Mouse (Mus musculus): ENCODE measurements around the gene Cxcl14. TPM values are rescaled to one million over a fixed set of nuclear protein-coding genes. Genes with fewer than 3 reads are reported as not detected.

The Cxcl14 gene
- polyA plus RNA-seq, 1 experiment from 2014 or later: 6.2 TPM

DNA sequence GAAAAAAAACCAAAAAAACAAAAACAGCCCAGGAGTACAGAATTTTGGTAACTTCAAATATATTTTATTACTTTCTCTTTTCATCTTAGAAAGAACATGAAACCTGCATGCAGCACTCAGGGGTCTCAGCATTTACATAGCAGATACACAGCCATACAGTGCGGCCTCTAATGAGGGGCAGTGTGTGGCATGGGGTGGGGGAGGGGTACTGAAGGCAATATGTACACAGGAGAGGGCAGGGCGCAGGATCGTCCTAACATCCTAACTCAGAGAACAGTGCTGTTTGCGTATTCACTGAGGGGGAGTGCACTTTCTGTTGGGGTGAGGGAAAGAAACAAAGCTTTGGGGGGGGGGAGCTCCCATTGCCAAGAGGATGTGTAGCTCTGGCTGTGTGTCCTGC lies 7.8 kb downstream of the Cxcl14 start:
- H3K27me3 ChIP-seq: peaks cover 16% of the 10 kb centered on the region
- no peaks in the 10 kb centered on the region for H3K36me3 ChIP-seq
- ATAC-seq (ENCODE audit: low FRiP score, low read depth): no peak; the same call in 1 of the 2 replicates
- 50% methylated on average over 4 of the region's 4 CpGs for WGBS
- H3K9me3 ChIP-seq: no peaks in the 10 kb centered on the region
- H3K4me2 ChIP-seq: no peak overlapping the region
- no peak overlapping the region for H3K27ac ChIP-seq (replicated peaks)
- H3K9ac ChIP-seq: no peak overlapping the region
- H3K4me1 ChIP-seq (replicated peaks): peaks cover 4% of the 10 kb centered on the region; the same call in 1 of the 2 replicates
- H3K4me3 ChIP-seq: no peak overlapping the region

- 44% methylated on average over 9 of the region's 9 CpGs for WGBS
Observed at GRCm38 (mm10) chr13:56287091-56287490, 9.3 kb downstream of the Cxcl14 start.

GRCm38 (mm10) chr13:56283321-56283720 lies 13.0 kb downstream of the Cxcl14 start:
- Histone ChIP-seq H3K27ac (replicated peaks) (no peak overlapping the region), H3K4me3 (no peak overlapping the region), H3K4me1 (replicated peaks) (no peaks in the 10 kb centered on the region; the same call in 1 of the 2 replicates), H3K9ac (no peak overlapping the region), H3K9me3 (no peaks in the 10 kb centered on the region), H3K36me3 (no peaks in the 10 kb centered on the region), H3K4me2 (no peak overlapping the region), H3K27me3 (no peaks in the 10 kb centered on the region)
- WGBS: 86% methylated on average over 13 of the region's 13 CpGs
- ATAC-seq (ENCODE audit: low FRiP score, low read depth): no peak

More at GRCm38 (mm10) chr13:56287091-56287490, 9.3 kb downstream of the Cxcl14 start:
- Histone ChIP-seq H3K27ac (replicated peaks) (no peak overlapping the region), H3K4me3 (no peak overlapping the region), H3K9ac (no peak overlapping the region), H3K4me1 (replicated peaks) (peaks cover 4% of the 10 kb centered on the region; the same call in 1 of the 2 replicates), H3K36me3 (no peaks in the 10 kb centered on the region), H3K9me3 (no peaks in the 10 kb centered on the region), H3K4me2 (no peak overlapping the region), H3K27me3 (0 out of 2 replicates have a peak, but pooled peaks cover 3% of the 10 kb centered on the region)
- ATAC-seq (ENCODE audit: low FRiP score, low read depth): no peak

DNA sequence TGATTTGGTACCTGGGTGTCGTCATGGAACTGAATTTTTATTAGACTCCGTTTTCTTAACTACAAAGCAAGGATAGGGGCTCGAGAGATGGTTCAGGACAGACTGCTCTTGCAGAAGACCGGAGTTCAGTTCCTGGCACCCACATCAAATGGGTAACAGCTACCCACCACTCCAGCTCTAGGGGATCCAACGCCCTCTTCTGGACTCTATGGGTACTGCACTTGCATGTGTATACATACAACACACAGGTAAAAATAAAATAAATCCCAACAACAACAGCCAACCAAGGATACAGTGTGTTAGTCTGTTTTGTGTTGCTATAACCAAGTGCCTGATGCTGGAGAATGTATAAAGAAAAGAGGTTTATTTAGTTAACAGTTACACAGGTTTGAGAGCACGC lies 16.0 kb downstream of the Cxcl14 start:
- Histone ChIP-seq H3K9me3 (no peaks in the 10 kb centered on the region), H3K36me3 (no peaks in the 10 kb centered on the region), H3K27me3 (no peaks in the 10 kb centered on the region), H3K27ac (replicated peaks) (no peak overlapping the region), H3K4me3 (no peak overlapping the region), H3K4me2 (no peak overlapping the region), H3K9ac (no peak overlapping the region), H3K4me1 (replicated peaks) (no peaks in the 10 kb centered on the region)
- ATAC-seq (ENCODE audit: low FRiP score, low read depth): no peak
- WGBS: 80% methylated on average over 6 of the region's 6 CpGs

- Histone ChIP-seq H3K27me3 (no peaks in the 10 kb centered on the region), H3K9ac (no peak overlapping the region), H3K4me1 (replicated peaks) (no peaks in the 10 kb centered on the region), H3K36me3 (no peaks in the 10 kb centered on the region), H3K27ac (replicated peaks) (no peak overlapping the region), H3K9me3 (no peaks in the 10 kb centered on the region), H3K4me2 (no peak overlapping the region), H3K4me3 (no peak overlapping the region)
- WGBS: 21% methylated on average over 8 of the region's 8 CpGs
- ATAC-seq (ENCODE audit: low FRiP score, low read depth): peak; percentile 90
Observed at GRCm38 (mm10) chr13:56279439-56279838, 16.9 kb downstream of the Cxcl14 start.

- no peaks in the 10 kb centered on the region for H3K36me3 ChIP-seq
Observed at GRCm38 (mm10) chr13:56275171-56275570, 21.2 kb downstream of the Cxcl14 start.

DNA sequence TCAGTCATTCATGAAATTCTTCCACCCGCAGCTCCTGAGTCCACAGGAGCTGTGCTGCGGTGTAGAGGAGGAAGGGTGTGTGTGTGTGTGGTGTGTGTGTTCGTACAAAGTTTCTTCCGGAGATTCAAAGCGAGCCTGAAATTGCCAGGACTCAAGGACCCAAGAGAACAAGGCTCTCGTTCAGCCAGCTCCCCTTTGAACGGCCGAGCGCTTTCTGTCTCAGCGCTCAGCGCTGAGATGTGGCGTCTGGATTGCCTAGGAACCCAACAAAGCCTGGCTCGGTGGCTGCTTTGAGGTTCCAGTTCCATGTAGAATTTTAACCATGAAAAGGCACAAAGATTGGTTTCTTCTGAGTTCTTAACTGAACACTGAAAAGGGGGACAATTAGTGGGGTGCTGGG lies 26.2 kb downstream of the Cxcl14 start:
- Histone ChIP-seq H3K36me3 (no peaks in the 10 kb centered on the region), H3K4me2 (no peak overlapping the region), H3K27ac (replicated peaks) (0 out of 2 replicates have a peak overlapping the region, but pooled peaks have one; percentile 25), H3K9ac (no peak overlapping the region), H3K4me3 (no peak overlapping the region), H3K27me3 (0 out of 2 replicates have a peak, but pooled peaks cover 7% of the 10 kb centered on the region), H3K4me1 (replicated peaks) (no peaks in the 10 kb centered on the region), H3K9me3 (peaks cover 3% of the 10 kb centered on the region; the same call in 1 of the 2 replicates)
- ATAC-seq (ENCODE audit: low FRiP score, low read depth): no peak
- WGBS: 61% methylated on average over 13 of the region's 13 CpGs

More at GRCm38 (mm10) chr13:56275171-56275570, 21.2 kb downstream of the Cxcl14 start:
- 46% methylated on average over 2 of the region's 2 CpGs for WGBS
- ATAC-seq (ENCODE audit: low FRiP score, low read depth): no peak
- Histone ChIP-seq H3K4me2 (no peak overlapping the region), H3K27ac (replicated peaks) (no peak overlapping the region), H3K9me3 (peaks cover 3% of the 10 kb centered on the region; the same call in 1 of the 2 replicates), H3K4me1 (replicated peaks) (no peaks in the 10 kb centered on the region), H3K27me3 (no peaks in the 10 kb centered on the region), H3K4me3 (no peak overlapping the region), H3K9ac (no peak overlapping the region)

- H3K4me3 ChIP-seq: no peak overlapping the region
- 75% methylated on average over 4 of the region's 4 CpGs for WGBS
- ATAC-seq (ENCODE audit: low FRiP score, low read depth): no peak
- H3K9me3 ChIP-seq: peaks cover 3% of the 10 kb centered on the region; the same call in 1 of the 2 replicates
- H3K9ac ChIP-seq: no peak overlapping the region
- no peaks in the 10 kb centered on the region for H3K36me3 ChIP-seq
- H3K27me3 ChIP-seq: peaks cover 30% of the 10 kb centered on the region
- H3K4me2 ChIP-seq: no peak overlapping the region
- no peak overlapping the region for H3K27ac ChIP-seq (replicated peaks)
- no peaks in the 10 kb centered on the region for H3K4me1 ChIP-seq (replicated peaks)
Observed at GRCm38 (mm10) chr13:56267396-56267795, 29.0 kb downstream of the Cxcl14 start.

DNA sequence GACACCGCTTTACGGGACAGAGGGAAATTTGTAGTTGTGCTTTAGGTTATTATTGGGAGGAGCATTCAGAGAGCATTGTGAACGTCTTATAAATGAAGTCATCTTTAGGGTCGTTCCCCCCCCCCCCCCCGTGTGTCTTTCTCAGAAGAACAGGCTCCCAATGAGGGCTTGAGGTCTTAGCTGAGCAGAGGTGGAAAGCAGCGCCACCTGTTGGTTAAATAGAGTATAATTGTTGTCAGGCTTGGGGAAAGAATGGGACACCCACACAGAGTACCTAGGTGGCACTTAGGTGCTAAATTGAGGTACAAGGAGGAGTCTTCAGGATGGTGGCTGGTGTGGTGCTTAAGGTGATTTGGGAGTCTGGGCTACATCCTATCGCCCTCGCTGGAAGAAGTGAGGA lies 29.9 kb downstream of the Cxcl14 start:
- H3K27ac ChIP-seq (replicated peaks): no peak overlapping the region
- H3K9ac ChIP-seq: no peak overlapping the region
- H3K4me2 ChIP-seq: no peak overlapping the region
- no peaks in the 10 kb centered on the region for H3K4me1 ChIP-seq (replicated peaks)
- no peaks in the 10 kb centered on the region for H3K36me3 ChIP-seq
- 37% methylated on average over 8 of the region's 8 CpGs for WGBS
- H3K9me3 ChIP-seq: peaks cover under 1% of the 10 kb centered on the region; the same call in 1 of the 2 replicates
- peaks cover 40% of the 10 kb centered on the region for H3K27me3 ChIP-seq
- no peak for ATAC-seq (ENCODE audit: low FRiP score, low read depth)
- no peak overlapping the region for H3K4me3 ChIP-seq

DNA sequence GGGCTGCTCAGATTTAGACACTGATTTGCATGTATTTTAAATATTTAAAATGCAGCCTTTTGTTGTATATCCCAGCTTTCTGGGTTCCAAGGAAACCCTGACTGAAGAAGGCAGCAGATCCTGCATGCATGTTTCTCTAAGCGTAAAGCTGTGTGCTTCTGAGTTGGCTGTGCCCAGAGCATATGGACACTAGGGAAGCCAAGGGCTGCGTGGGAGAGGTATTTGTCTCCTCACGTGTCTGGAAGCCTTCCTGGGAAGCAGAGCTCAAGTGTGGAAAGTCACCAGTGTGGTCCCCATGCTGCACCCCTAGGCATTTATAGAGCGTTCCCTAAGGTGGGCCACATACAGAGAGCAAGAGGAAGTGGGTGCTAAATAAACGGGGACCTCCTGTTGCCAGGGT lies 30.7 kb downstream of the Cxcl14 start:
- no peak for ATAC-seq (ENCODE audit: low FRiP score, low read depth)
- no peak overlapping the region for H3K4me2 ChIP-seq
- H3K27me3 ChIP-seq: peaks cover 47% of the 10 kb centered on the region
- no peaks in the 10 kb centered on the region for H3K36me3 ChIP-seq
- H3K9ac ChIP-seq: no peak overlapping the region
- no peaks in the 10 kb centered on the region for H3K9me3 ChIP-seq
- WGBS: 73% methylated on average over 5 of the region's 5 CpGs
- H3K4me3 ChIP-seq: no peak overlapping the region
- H3K4me1 ChIP-seq (replicated peaks): peaks cover under 1% of the 10 kb centered on the region; the same call in 1 of the 2 replicates
- H3K27ac ChIP-seq (replicated peaks): no peak overlapping the region

- Histone ChIP-seq H3K9ac (no peak overlapping the region), H3K4me2 (no peak overlapping the region), H3K27me3 (peaks cover 80% of the 10 kb centered on the region), H3K9me3 (no peaks in the 10 kb centered on the region), H3K27ac (replicated peaks) (no peak overlapping the region), H3K4me1 (replicated peaks) (peaks cover 23% of the 10 kb centered on the region), H3K36me3 (no peaks in the 10 kb centered on the region), H3K4me3 (no peak overlapping the region)
- ATAC-seq (ENCODE audit: low FRiP score, low read depth): no peak
- WGBS: 66% methylated on average over 4 of the region's 4 CpGs
Observed at GRCm38 (mm10) chr13:56262269-56262668, 34.1 kb downstream of the Cxcl14 start.

DNA sequence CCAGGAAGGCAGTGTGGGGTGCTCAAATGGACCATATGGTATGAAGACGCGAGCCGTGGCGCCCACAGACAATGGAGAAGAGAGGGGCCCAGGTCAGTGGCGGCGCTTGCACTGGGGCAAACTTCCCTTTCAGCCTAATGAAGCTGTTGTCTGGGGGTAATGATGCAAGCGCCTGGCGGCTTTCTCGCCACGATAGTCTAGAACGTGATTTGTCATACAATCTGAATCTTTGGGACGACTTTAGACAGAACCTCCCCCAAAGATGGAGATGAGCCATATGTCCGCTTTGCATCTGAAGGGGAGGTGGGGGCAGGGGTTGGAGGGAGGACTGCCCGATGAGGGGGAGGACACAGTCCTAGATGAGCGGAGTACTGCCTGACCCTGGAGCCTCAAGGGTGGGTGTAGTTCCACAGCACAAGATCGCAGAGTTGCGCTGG lies 36.0 kb downstream of the Cxcl14 start:
- H3K36me3 ChIP-seq: no peaks in the 10 kb centered on the region
- H3K27me3 ChIP-seq: peaks cover 93% of the 10 kb centered on the region
- no peak overlapping the region for H3K27ac ChIP-seq (replicated peaks)
- 2% methylated on average over 17 of the region's 17 CpGs for WGBS
- peaks cover 23% of the 10 kb centered on the region for H3K4me1 ChIP-seq (replicated peaks)
- no peak overlapping the region for H3K4me2 ChIP-seq
- no peaks in the 10 kb centered on the region for H3K9me3 ChIP-seq
- ATAC-seq (ENCODE audit: low FRiP score, low read depth): no peak
- no peak overlapping the region for H3K9ac ChIP-seq
- H3K4me3 ChIP-seq: no peak overlapping the region

GRCm38 (mm10) chr13:56259926-56260250 lies 36.5 kb downstream of the Cxcl14 start:
- no peak overlapping the region for H3K4me2 ChIP-seq
- no peak overlapping the region for H3K4me3 ChIP-seq
- WGBS: 0% methylated on average over 5 of the region's 5 CpGs
- no peaks in the 10 kb centered on the region for H3K36me3 ChIP-seq
- no peaks in the 10 kb centered on the region for H3K9me3 ChIP-seq
- H3K27ac ChIP-seq (replicated peaks): no peak overlapping the region
- peaks cover 95% of the 10 kb centered on the region for H3K27me3 ChIP-seq
- H3K4me1 ChIP-seq (replicated peaks): peaks cover 23% of the 10 kb centered on the region
- ATAC-seq (ENCODE audit: low FRiP score, low read depth): no peak
- no peak overlapping the region for H3K9ac ChIP-seq

All from hindbrain, embryonic 15.5 days (tissue).